Mouse (Mus musculus) lung, embryonic 15.5 days (tissue): ENCODE results near the gene Taf1b. TPM values are rescaled to one million over a fixed set of nuclear protein-coding genes. Genes with fewer than 3 reads are reported as not detected.

ENCODE experiments used
- ATAC-seq: fragments of 200-750 bp; cut with Nextera tagmentation; 2 replicates; pipeline ENCODE4 v1.8.0; 2017; ENCODE audit warnings: moderate number of reproducible peaks, borderline replicate concordance; ENCODE audit not compliant: low FRiP score, low TSS enrichment; ENCODE audit errors: extremely low read depth
- H3K27ac ChIP-seq: fragments of 300-500 bp; sonication (generic); 2 replicates; pipeline ENCODE4 v1.5.1; 2015; ENCODE audit warnings: moderate library complexity, mild to moderate bottlenecking, inconsistent platforms
- H3K27me3 ChIP-seq: fragments of 300-500 bp; sonication (generic); 2 replicates; pipeline ENCODE4 v1.6.1; 2015; ENCODE audit warnings: inconsistent platforms
- H3K36me3 ChIP-seq: fragments of 300-500 bp; sonication (generic); 2 replicates; pipeline ENCODE4 v1.6.1; 2015; ENCODE audit warnings: inconsistent platforms
- H3K4me1 ChIP-seq: fragments of 300-500 bp; sonication (generic); 2 replicates; pipeline ENCODE4 v1.6.1; 2015; ENCODE audit warnings: inconsistent platforms
- H3K4me2 ChIP-seq: fragments of 300-500 bp; sonication (generic); 2 replicates; pipeline ENCODE4 v1.6.1; 2015; ENCODE audit warnings: inconsistent platforms, mild to moderate bottlenecking, moderate library complexity
- H3K4me3 ChIP-seq: fragments of 300-500 bp; sonication (generic); 2 replicates; pipeline ENCODE4 v1.5.1; 2015; ENCODE audit warnings: mild to moderate bottlenecking, inconsistent platforms
- H3K9ac ChIP-seq: fragments of 300-500 bp; sonication (generic); 2 replicates; pipeline ENCODE4 v1.6.1; 2015; ENCODE audit warnings: inconsistent platforms
- H3K9me3 ChIP-seq: fragments of 300-500 bp; sonication (generic); 2 replicates; pipeline ENCODE4 v1.6.1; 2016; ENCODE audit warnings: inconsistent platforms
- WGBS: fragments of 180-500 bp; shearing (Covaris S2); methylation state at CpG from one replicate; pipeline ENCODE4 v1.1.7; 2015; 5-methylcytosine and 5-hydroxymethylcytosine counted together
- polyA plus RNA-seq: library from polyadenylated mRNA; unstranded; fragments of >200 nt; fragmentation: Nextera tagmentation; extraction: Ambion mirVana; gene quantifications from 2 replicates; pipeline ENCODE4 v1.2.1, GENCODE M21; 2015

Taf1b gene
- polyA plus RNA-seq, 1 experiment from 2014 or later: 28.2 TPM

- Histone ChIP-seq H3K4me1 (no peaks in the 10 kb centered on the region), H3K36me3 (no peaks in the 10 kb centered on the region), H3K9ac (no peak overlapping the region), H3K4me3 (no peak overlapping the region), H3K4me2 (no peak overlapping the region), H3K27ac (no peak overlapping the region), H3K9me3 (no peaks in the 10 kb centered on the region), H3K27me3 (no peaks in the 10 kb centered on the region)
- WGBS: 83% methylated on average over 7 of the region's 7 CpGs
- ATAC-seq: no peak
Measured at GRCm38 (mm10) chr12:24563395-24563960, 65.3 kb downstream of the Taf1b start.

GRCm38 (mm10) chr12:24565311-24565710 is 67.2 kb downstream of the Taf1b start:
- no peaks in the 10 kb centered on the region for H3K4me1 ChIP-seq
- no peak overlapping the region for H3K4me2 ChIP-seq
- no peaks in the 10 kb centered on the region for H3K36me3 ChIP-seq
- H3K27me3 ChIP-seq: no peaks in the 10 kb centered on the region
- H3K9me3 ChIP-seq: no peaks in the 10 kb centered on the region
- H3K4me3 ChIP-seq: no peak overlapping the region
- no peak overlapping the region for H3K27ac ChIP-seq
- 68% methylated on average over 6 of the region's 6 CpGs for WGBS
- no peak for ATAC-seq
- H3K9ac ChIP-seq: no peak overlapping the region

- Histone ChIP-seq H3K9me3 (no peaks in the 10 kb centered on the region), H3K27ac (no peak overlapping the region), H3K4me1 (peaks cover 8% of the 10 kb centered on the region), H3K9ac (no peak overlapping the region), H3K27me3 (peaks cover 15% of the 10 kb centered on the region), H3K4me3 (no peak overlapping the region), H3K36me3 (no peaks in the 10 kb centered on the region), H3K4me2 (no peak overlapping the region)
- ATAC-seq: no peak
- WGBS: 85% methylated on average over 3 of the region's 3 CpGs
Measured at GRCm38 (mm10) chr12:24567606-24568005, 69.4 kb downstream of the Taf1b start.

- no peaks in the 10 kb centered on the region for H3K9me3 ChIP-seq
- peak within 1 kb of the TSS; percentile 54 for H3K4me3 ChIP-seq
- peak; percentile 99 for ATAC-seq
- H3K9ac ChIP-seq: peak within 1 kb of the TSS; percentile 44
- peak within 1 kb of the TSS; percentile 76 for H3K4me2 ChIP-seq
- H3K27ac ChIP-seq: no peak within 1 kb of the TSS
- H3K4me1 ChIP-seq: peaks cover 20% of the 10 kb centered on the region
- 2% methylated on average over 61 of the region's 64 CpGs for WGBS
- peaks cover 25% of the 10 kb centered on the region for H3K27me3 ChIP-seq
- no peaks in the 10 kb centered on the region for H3K36me3 ChIP-seq
Measured at GRCm38 (mm10) chr12:24571523-24572392, 73.6 kb downstream of the Taf1b start, which contains the start of gene Grhl1. Grhl1 (plus strand) TSS chr12:24572283.

GRCm38 (mm10) chr12:24572421-24573274 is 74.5 kb downstream of the Taf1b start:
- H3K36me3 ChIP-seq: no peaks in the 10 kb centered on the region
- peaks cover 25% of the 10 kb centered on the region for H3K27me3 ChIP-seq
- H3K9ac ChIP-seq: peak overlapping the region; percentile 44
- H3K4me3 ChIP-seq: peak overlapping the region; percentile 54
- ATAC-seq: no peak; the same call in none of the 2 replicates
- 5% methylated on average over 48 of the region's 48 CpGs for WGBS
- peak overlapping the region; percentile 76 for H3K4me2 ChIP-seq
- no peaks in the 10 kb centered on the region for H3K9me3 ChIP-seq
- H3K4me1 ChIP-seq: peaks cover 20% of the 10 kb centered on the region
- no peak overlapping the region for H3K27ac ChIP-seq

GRCm38 (mm10) chr12:24573275-24573580 is 75.1 kb downstream of the Taf1b start:
- WGBS: 42% methylated on average over 3 of the region's 3 CpGs
- H3K4me2 ChIP-seq: peak overlapping the region; percentile 76
- H3K36me3 ChIP-seq: no peaks in the 10 kb centered on the region
- ATAC-seq: no peak
- H3K4me1 ChIP-seq: peaks cover 20% of the 10 kb centered on the region
- peaks cover 25% of the 10 kb centered on the region for H3K27me3 ChIP-seq
- H3K9me3 ChIP-seq: no peaks in the 10 kb centered on the region
- H3K9ac ChIP-seq: no peak overlapping the region
- no peak overlapping the region for H3K27ac ChIP-seq
- H3K4me3 ChIP-seq: peak overlapping the region; percentile 54

- no peak overlapping the region for H3K4me3 ChIP-seq
- no peaks in the 10 kb centered on the region for H3K9me3 ChIP-seq
- peaks cover 20% of the 10 kb centered on the region for H3K4me1 ChIP-seq
- H3K27me3 ChIP-seq: peaks cover 25% of the 10 kb centered on the region
- no peak overlapping the region for H3K27ac ChIP-seq
- 30% methylated on average over 7 of the region's 7 CpGs for WGBS
- H3K36me3 ChIP-seq: no peaks in the 10 kb centered on the region
- ATAC-seq: no peak
- H3K4me2 ChIP-seq: no peak overlapping the region
- no peak overlapping the region for H3K9ac ChIP-seq
Measured at GRCm38 (mm10) chr12:24574870-24575269, 76.7 kb downstream of the Taf1b start.

- H3K4me2 ChIP-seq: no peak overlapping the region
- no peak overlapping the region for H3K4me3 ChIP-seq
- ATAC-seq: no peak
- WGBS: 52% methylated on average over 1 of the region's 1 CpGs
- no peaks in the 10 kb centered on the region for H3K9me3 ChIP-seq
- H3K27ac ChIP-seq: no peak overlapping the region
- H3K36me3 ChIP-seq: no peaks in the 10 kb centered on the region
- H3K27me3 ChIP-seq: no peaks in the 10 kb centered on the region
- H3K4me1 ChIP-seq: no peaks in the 10 kb centered on the region
- no peak overlapping the region for H3K9ac ChIP-seq
Measured at GRCm38 (mm10) chr12:24580452-24580851, 82.3 kb downstream of the Taf1b start.

- Histone ChIP-seq H3K4me3 (no peak overlapping the region), H3K9ac (no peak overlapping the region), H3K4me1 (no peaks in the 10 kb centered on the region), H3K27ac (no peak overlapping the region), H3K9me3 (no peaks in the 10 kb centered on the region), H3K27me3 (no peaks in the 10 kb centered on the region), H3K4me2 (no peak overlapping the region), H3K36me3 (no peaks in the 10 kb centered on the region)
- ATAC-seq: no peak
- WGBS: 68% methylated on average over 14 of the region's 14 CpGs
Measured at GRCm38 (mm10) chr12:24580996-24581683, 83.0 kb downstream of the Taf1b start.

GRCm38 (mm10) chr12:24583653-24584052 is 85.5 kb downstream of the Taf1b start:
- Histone ChIP-seq H3K27me3 (no peaks in the 10 kb centered on the region), H3K9ac (no peak overlapping the region), H3K4me1 (no peaks in the 10 kb centered on the region), H3K36me3 (no peaks in the 10 kb centered on the region), H3K27ac (no peak overlapping the region), H3K4me3 (no peak overlapping the region), H3K4me2 (no peak overlapping the region), H3K9me3 (no peaks in the 10 kb centered on the region)
- WGBS: 69% methylated on average over 3 of the region's 3 CpGs
- no peak for ATAC-seq

- no peak for ATAC-seq
- Histone ChIP-seq H3K4me2 (no peak overlapping the region), H3K36me3 (no peaks in the 10 kb centered on the region), H3K27me3 (no peaks in the 10 kb centered on the region), H3K9ac (no peak overlapping the region), H3K9me3 (no peaks in the 10 kb centered on the region), H3K27ac (no peak overlapping the region), H3K4me3 (no peak overlapping the region), H3K4me1 (no peaks in the 10 kb centered on the region)
- WGBS: 79% methylated on average over 8 of the region's 8 CpGs
Measured at GRCm38 (mm10) chr12:24584835-24585234, 86.7 kb downstream of the Taf1b start.
